Mouse (Mus musculus) forebrain, postnatal 0 days (tissue): ENCODE results near the gene Plin4. TPM values are rescaled to one million over a fixed set of nuclear protein-coding genes. Genes with fewer than 3 reads are reported as not detected.

ENCODE experiments used
- ATAC-seq: fragments of 200-750 bp; cut with Nextera tagmentation; 2 replicates; pipeline ENCODE4 v1.8.0; 2017; ENCODE audit warnings: mild to moderate bottlenecking, moderate library complexity
- DNase-seq: peaks from one replicate; pipeline ENCODE4 v3.0.0-alpha.2; 2015
- H3K27ac ChIP-seq: fragments of 300-500 bp; sonication (generic); 2 replicates; pipeline ENCODE4 v1.5.1; 2014; ENCODE audit warnings: low read depth, mild to moderate bottlenecking, antibody characterized with exemption, low read length, moderate library complexity, mixed read lengths
- H3K27me3 ChIP-seq: fragments of 300-500 bp; sonication (generic); 2 replicates; pipeline ENCODE4 v1.6.1; 2014; ENCODE audit warnings: mild to moderate bottlenecking, low read length, mixed read lengths; ENCODE audit not compliant: insufficient read depth
- H3K36me3 ChIP-seq: fragments of 300-500 bp; sonication (generic); 2 replicates; pipeline ENCODE4 v1.6.1; 2014; ENCODE audit warnings: mild to moderate bottlenecking, moderate library complexity; ENCODE audit not compliant: insufficient read depth
- H3K4me1 ChIP-seq: fragments of 300-500 bp; sonication (generic); 2 replicates; pipeline ENCODE4 v1.6.1; 2014; ENCODE audit warnings: antibody characterized with exemption; ENCODE audit not compliant: insufficient read depth
- H3K4me2 ChIP-seq: fragments of 300-500 bp; sonication (generic); 2 replicates; pipeline ENCODE4 v1.6.1; 2014; ENCODE audit warnings: low read depth, mild to moderate bottlenecking, moderate library complexity
- H3K4me3 ChIP-seq: fragments of 300-500 bp; sonication (generic); 2 replicates; pipeline ENCODE4 v1.5.1; 2014; ENCODE audit warnings: low read depth, low read length, mixed read lengths
- H3K9ac ChIP-seq: fragments of 300-500 bp; sonication (generic); 2 replicates; pipeline ENCODE4 v1.6.1; 2014; ENCODE audit warnings: mild to moderate bottlenecking
- H3K9me3 ChIP-seq: fragments of 300-500 bp; sonication (generic); 2 replicates; pipeline ENCODE4 v1.6.1; 2016; ENCODE audit warnings: low read length
- CTCF ChIP-seq: sonication (generic); IDR thresholded peaks from 2 replicates; pipeline ENCODE4 v1.5.1; 2016; ENCODE audit warnings: antibody characterized with exemption, control low read depth, low read depth
- WGBS: fragments of 180-500 bp; shearing (Covaris S2); extraction: QIAGEN DNeasy Blood & Tissue Kit; methylation state at CpG from one replicate; pipeline ENCODE4 v1.1.7; 2014; 5-methylcytosine and 5-hydroxymethylcytosine counted together
- polyA plus RNA-seq: library from polyadenylated mRNA; unstranded; fragments of >200 nt; fragmentation: Nextera tagmentation; extraction: Ambion mirVana; gene quantifications from 2 replicates; pipeline ENCODE4 v1.2.1, GENCODE M21; 2015
- total RNA-seq: library from RNA; depleted of rRNA; stranded (reverse); fragments of >200 nt; gene quantifications from 2 replicates; pipeline ENCODE4 v1.2.3, GENCODE M21; 2014

Gene Plin4
- total and polyA plus RNA-seq, 2 experiments from 2014 or later = 0.02 to 0.52 TPM

DNA sequence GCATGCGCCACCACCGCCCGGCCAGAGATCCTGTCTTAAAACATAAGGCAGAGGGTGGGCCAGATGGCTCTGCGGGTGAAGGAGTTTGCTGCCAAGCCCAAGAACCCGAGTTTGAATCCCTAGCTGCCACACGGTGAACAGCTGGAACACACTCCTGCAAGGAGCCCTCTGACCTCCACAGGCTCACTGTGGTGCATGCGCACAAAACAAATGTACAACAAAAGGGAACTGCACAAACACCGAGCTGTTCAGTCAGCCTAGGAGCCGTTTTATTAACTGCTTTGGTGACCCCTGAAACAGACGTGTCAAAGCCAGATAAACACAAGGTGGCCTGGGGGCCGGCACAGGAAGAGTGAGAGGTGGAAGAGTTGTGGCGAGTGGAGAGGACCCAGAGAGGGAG lies 9.8 kb upstream of the Plin4 start:
- Histone ChIP-seq H3K4me1 (no peaks in the 10 kb centered on the region), H3K36me3 (peaks cover 16% of the 10 kb centered on the region), H3K9ac (no peak overlapping the region), H3K27ac (no peak overlapping the region), H3K4me3 (no peak overlapping the region), H3K4me2 (no peak overlapping the region), H3K9me3 (peaks cover 12% of the 10 kb centered on the region; the same call in 1 of the 2 replicates), H3K27me3 (peaks cover 33% of the 10 kb centered on the region)
- WGBS = 50% methylated on average over 12 of the region's 12 CpGs
- ATAC-seq (no peak), DNase-seq (no peak)
- no peak for TF ChIP-seq CTCF

DNA sequence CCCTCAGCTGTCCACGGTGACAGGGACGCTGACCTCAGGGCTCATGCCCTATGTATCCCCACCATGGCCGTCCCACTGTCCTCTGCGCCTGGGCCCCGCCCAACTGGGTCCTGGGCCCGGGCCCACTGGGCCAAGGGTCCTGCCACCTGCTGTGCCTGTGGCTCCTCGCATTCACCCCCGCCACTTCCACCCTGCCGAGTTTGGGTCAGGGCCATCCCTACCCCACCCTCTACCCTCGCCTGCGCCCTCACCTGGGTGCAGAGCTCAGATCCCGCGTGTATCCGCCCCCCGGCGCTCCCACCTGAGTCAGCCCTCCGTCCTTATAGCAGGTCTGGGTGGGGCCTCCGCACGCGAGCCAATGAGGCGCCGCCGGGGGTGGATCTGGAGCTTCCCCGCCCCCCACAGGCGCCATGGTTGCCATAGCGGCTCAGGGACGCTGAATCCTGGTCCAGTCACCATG lies 7.7 kb upstream of the Plin4 start, which contains the start of gene Plin5:
TSS of gene Plin5 (minus strand) at position 346 of the 460 bp plus-strand sequence.
- Histone ChIP-seq H3K4me2 (peak within 1 kb of the TSS; percentile 48), H3K36me3 (no peaks in the 10 kb centered on the region), H3K4me1 (no peaks in the 10 kb centered on the region), H3K9ac (0 out of 2 replicates have a peak within 1 kb of the TSS, but pooled peaks have one; percentile 22), H3K27ac (no peak within 1 kb of the TSS), H3K9me3 (peaks cover 4% of the 10 kb centered on the region; the same call in 1 of the 2 replicates), H3K4me3 (peak within 1 kb of the TSS; percentile 28), H3K27me3 (peaks cover 33% of the 10 kb centered on the region)
- DNase-seq (peak; percentile 56), ATAC-seq (peak; percentile 70)
- WGBS = 2% methylated on average over 27 of the region's 27 CpGs
- no peak for TF ChIP-seq CTCF

DNA sequence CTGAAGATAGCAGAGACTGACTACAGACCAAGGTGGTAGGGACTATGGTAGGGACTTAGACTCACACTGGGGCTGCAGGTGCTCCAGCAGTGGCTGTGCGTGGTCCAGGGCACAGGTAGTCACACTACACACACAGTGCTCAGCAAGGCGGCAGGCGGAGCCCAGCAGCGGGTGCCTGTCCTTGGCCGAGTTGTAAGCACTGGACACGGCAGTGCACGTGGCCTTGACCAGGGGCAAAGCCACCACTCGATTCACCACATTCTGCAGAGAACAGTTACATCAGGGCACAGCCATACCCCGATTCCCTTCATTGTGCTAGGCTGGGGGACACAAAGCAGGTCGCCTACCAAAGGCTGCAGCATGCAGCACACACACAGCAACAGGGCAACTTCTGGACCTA lies 6.6 kb upstream of the Plin4 start:
- Histone ChIP-seq H3K4me3 (no peak overlapping the region), H3K27me3 (peaks cover 24% of the 10 kb centered on the region), H3K9me3 (no peaks in the 10 kb centered on the region), H3K36me3 (no peaks in the 10 kb centered on the region), H3K9ac (no peak overlapping the region), H3K4me2 (no peak overlapping the region), H3K27ac (no peak overlapping the region), H3K4me1 (no peaks in the 10 kb centered on the region)
- TF ChIP-seq CTCF = no peak
- DNase-seq (no peak), ATAC-seq (no peak)
- 78% methylated on average over 10 of the region's 10 CpGs for WGBS

DNA sequence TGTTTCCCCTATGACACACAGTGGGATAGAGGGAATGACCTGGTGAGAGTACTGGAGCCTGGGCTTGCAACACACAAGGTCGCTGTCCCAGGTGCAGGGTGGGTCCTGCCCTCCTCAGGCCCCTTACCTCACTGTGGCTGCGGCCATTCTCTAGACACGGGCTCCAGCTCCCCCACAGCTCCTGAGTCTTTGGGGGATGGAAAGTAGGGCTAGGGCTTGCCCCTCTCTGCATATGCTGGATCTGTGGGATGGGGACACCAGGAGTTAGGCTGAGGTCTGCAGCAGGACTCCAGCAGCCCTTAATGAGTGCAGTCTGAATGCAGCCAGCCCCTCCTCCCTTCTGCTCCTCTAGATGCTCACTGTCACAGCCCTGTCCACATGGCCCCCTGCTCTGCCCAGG lies 3.1 kb upstream of the Plin4 start:
- 72% methylated on average over 3 of the region's 3 CpGs for WGBS
- no peak overlapping the region for H3K4me3 ChIP-seq
- DNase-seq (no peak), ATAC-seq (no peak)
- H3K4me1 ChIP-seq = no peaks in the 10 kb centered on the region
- H3K27ac ChIP-seq = no peak overlapping the region
- H3K9ac ChIP-seq = no peak overlapping the region
- no peaks in the 10 kb centered on the region for H3K27me3 ChIP-seq
- no peak overlapping the region for H3K4me2 ChIP-seq
- no peak for TF ChIP-seq CTCF
- peaks cover 4% of the 10 kb centered on the region; the same call in 1 of the 2 replicates for H3K36me3 ChIP-seq
- H3K9me3 ChIP-seq = no peaks in the 10 kb centered on the region

DNA sequence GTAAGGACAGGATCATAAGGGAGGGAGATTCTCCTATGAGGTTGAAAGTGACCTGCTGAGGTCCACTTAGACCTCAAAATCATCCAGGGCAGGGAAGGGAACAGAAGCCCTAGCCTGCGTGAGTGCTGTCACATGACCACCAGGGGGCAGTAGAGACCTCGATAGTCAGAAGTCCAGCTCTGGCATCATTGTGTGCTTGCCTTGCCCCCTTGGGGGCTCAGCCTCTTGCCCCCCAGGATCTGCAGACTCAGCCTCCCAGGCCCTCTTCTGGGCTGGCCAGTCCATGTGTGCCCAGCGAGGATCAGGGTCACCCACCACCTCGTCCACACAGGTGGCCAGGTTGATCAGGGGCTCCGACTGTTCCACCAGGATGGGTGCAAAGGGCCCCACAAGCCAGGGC lies 2.3 kb upstream of the Plin4 start:
- H3K4me2 ChIP-seq = no peak overlapping the region
- H3K9me3 ChIP-seq = no peaks in the 10 kb centered on the region
- no peak overlapping the region for H3K9ac ChIP-seq
- WGBS = 47% methylated on average over 5 of the region's 5 CpGs
- peak; percentile 90 for TF ChIP-seq CTCF
- H3K27me3 ChIP-seq = no peaks in the 10 kb centered on the region
- no peak overlapping the region for H3K27ac ChIP-seq
- peaks cover 4% of the 10 kb centered on the region; the same call in 1 of the 2 replicates for H3K36me3 ChIP-seq
- H3K4me3 ChIP-seq = no peak overlapping the region
- H3K4me1 ChIP-seq = no peaks in the 10 kb centered on the region
- ATAC-seq (peak; percentile 51), DNase-seq (peak; percentile 80)

DNA sequence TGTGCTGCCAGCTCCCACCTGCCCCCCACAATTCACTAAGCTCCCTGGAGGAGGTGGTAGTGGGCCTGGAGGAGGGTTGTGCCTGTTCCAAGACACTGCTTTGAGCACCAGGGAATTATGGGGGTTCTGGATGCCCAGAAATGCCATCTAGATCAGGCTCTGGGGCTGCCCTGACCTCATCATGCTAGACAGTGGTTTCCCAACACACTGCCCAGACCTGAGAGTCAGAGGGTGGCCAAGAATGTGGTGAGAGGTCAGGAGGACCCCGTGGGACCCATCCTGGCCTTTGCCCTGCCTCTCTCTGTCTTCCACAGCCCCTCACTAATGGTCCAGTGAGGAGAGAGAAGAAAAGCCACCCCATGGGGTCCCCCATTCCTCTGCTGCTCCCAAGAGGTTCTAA lies 1.4 kb upstream of the Plin4 start:
- no peak overlapping the region for H3K9ac ChIP-seq
- H3K27me3 ChIP-seq = no peaks in the 10 kb centered on the region
- no peak overlapping the region for H3K4me2 ChIP-seq
- H3K36me3 ChIP-seq = peaks cover 4% of the 10 kb centered on the region; the same call in 1 of the 2 replicates
- H3K27ac ChIP-seq = no peak overlapping the region
- DNase-seq (no peak), ATAC-seq (no peak)
- H3K4me1 ChIP-seq = no peaks in the 10 kb centered on the region
- TF ChIP-seq CTCF = no peak
- no peak overlapping the region for H3K4me3 ChIP-seq
- no peaks in the 10 kb centered on the region for H3K9me3 ChIP-seq
- 67% methylated on average over 1 of the region's 1 CpGs for WGBS

DNA sequence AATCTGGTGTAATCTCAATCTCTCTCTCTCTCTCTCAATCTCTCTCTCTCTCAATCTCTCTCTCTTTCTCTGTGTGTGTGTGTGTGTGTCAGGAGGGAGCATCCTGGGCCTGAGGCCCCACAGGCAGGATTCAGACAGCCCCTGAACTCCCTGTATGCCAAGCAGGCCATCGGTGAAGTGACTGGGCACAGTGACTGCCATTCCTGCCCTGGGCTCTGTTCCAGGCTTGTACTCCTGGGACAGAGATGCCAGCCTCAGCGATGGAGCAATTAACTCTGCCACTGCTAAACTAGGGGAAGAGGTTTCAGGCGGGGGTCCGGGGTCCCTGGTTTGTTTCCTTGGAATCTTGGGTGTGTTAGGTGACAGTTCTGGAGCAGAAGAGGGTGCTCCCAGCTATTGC lies 968 bp upstream of the Plin4 start:
- no peak overlapping the region for H3K4me2 ChIP-seq
- DNase-seq = no peak
- no peaks in the 10 kb centered on the region for H3K27me3 ChIP-seq
- H3K4me1 ChIP-seq = no peaks in the 10 kb centered on the region
- no peak overlapping the region for H3K4me3 ChIP-seq
- no peak for ATAC-seq
- TF ChIP-seq CTCF = no peak
- H3K27ac ChIP-seq = no peak overlapping the region
- no peak overlapping the region for H3K9ac ChIP-seq
- WGBS = 57% methylated on average over 4 of the region's 4 CpGs
- H3K9me3 ChIP-seq = no peaks in the 10 kb centered on the region
- peaks cover 4% of the 10 kb centered on the region; the same call in 1 of the 2 replicates for H3K36me3 ChIP-seq
